Mouse (Mus musculus) lung, postnatal 0 days (tissue): ENCODE measurements at regions not wholly inside any gene's neighbourhood (a gene's known extent, or its start where the extent isn't known, plus 50 kb on each side); places are given as distances from the start of the nearest gene placed in this dataset.

Experiments
- CTCF ChIP-seq: IDR thresholded peaks from 2 replicates; pipeline ENCODE4 v1.5.1; 2016; ENCODE audit warnings: antibody characterized with exemption, mild to moderate bottlenecking
- EP300 ChIP-seq: IDR thresholded peaks from 2 replicates; pipeline ENCODE4 v1.6.1; 2016; ENCODE audit warnings: antibody characterized with exemption, mild to moderate bottlenecking, control low read depth

- TF ChIP-seq EP300 (no peak), CTCF (no peak)
These were observed 451.0 kb upstream of the Mgmt start for GRCm38 (mm10) chr7:136443436-136443835.
